Mouse (Mus musculus): ENCODE measurements at regions not wholly inside any gene's neighbourhood (a gene's known extent, or its start where the extent isn't known, plus 50 kb on each side); places are given as distances from the start of the nearest gene placed in this dataset.

DNA sequence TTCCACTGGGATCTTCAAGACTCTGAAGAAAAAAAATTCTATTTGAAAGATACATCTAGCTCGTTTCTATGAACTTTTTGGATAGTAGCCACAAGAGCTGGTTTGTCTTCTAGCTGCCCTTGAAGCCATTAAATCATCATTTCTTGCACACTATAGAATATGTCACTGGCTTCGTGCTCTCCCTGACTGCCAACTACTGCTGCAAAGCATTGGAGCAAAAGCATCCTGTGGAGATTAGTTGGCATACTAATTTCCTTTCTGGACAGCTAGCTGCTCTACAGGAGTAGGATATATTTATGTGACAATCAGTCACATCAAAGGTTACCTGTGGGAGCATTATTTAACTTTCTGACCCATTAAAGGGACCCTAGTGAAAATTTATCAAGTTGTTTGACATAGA lies 243.1 kb downstream of the Pdgfc start:
- DNase-seq (ENCODE audit: low read depth, low spot score) = no peak

DNA sequence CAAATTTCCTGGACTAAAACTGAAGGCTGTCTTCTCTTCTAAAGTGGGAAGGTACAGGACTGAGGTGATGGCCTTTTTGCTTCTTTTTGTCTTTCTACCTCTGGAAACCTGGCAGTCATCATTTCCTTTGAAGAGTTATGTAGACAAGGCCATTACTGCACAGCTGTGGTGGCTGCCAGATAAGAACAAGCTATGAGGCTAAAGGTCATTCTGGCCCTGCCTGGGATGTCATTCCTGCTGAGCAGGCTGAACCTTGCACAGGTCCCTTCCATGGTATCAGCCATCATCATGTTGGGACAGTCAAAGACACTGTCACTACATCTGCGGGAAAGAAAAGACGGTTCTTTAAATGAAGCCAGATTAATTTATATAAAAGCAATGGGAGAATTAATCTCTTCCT lies 253.5 kb downstream of the Pdgfc start:
- DNase-seq (ENCODE audit: low read depth, low spot score) = no peak

DNA sequence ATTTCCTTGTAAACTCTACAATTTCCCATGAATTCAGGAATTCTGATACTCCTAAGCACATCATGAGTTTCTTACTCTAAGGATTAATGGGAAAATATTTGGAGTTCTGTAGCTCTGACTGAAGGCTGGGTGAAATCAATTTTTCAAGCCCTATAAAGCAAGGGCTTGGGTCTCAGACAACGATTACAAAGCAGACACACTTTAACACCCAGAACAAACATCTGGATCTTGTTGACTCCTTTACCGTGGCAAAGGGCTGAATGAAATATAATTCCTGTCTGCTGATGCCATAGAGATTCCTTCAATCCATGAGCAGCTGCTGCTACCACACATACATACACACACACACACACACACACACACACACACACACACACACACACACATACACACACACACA lies 256.2 kb downstream of the Pdgfc start:
- DNase-seq (ENCODE audit: low read depth, low spot score) = no peak

DNA sequence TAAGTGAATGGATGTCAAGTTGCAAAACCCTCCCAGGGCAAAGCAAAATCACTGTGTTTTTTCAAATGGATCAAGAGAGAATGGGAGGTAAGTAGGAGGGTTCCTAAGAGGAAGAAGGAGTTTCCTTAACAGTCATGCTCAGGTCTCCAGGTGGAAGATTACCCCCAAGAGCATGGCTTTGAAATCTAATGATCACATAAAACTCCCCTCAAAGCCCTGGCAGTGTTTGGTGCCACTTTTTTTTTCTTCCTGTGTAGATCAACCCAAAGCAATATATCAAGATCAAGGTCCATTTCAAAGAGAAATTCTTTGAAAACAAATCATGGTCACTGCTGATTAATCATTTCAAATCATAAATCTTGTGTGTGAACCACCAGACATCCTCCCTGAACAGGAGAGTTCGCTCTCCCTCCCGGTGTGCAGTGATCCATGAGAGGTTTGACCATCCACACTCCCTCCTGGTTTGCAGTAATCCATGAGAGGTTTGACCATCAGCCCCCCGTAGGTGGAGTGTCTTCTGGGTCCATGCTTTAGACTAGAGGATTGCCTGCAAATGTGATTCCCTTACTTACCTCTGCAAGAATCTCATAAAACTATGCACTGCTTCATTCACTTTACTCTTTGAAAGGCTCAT lies 257.1 kb downstream of the Pdgfc start:
- peak; percentile 47 for DNase-seq (ENCODE audit: low read depth, low spot score)

DNA sequence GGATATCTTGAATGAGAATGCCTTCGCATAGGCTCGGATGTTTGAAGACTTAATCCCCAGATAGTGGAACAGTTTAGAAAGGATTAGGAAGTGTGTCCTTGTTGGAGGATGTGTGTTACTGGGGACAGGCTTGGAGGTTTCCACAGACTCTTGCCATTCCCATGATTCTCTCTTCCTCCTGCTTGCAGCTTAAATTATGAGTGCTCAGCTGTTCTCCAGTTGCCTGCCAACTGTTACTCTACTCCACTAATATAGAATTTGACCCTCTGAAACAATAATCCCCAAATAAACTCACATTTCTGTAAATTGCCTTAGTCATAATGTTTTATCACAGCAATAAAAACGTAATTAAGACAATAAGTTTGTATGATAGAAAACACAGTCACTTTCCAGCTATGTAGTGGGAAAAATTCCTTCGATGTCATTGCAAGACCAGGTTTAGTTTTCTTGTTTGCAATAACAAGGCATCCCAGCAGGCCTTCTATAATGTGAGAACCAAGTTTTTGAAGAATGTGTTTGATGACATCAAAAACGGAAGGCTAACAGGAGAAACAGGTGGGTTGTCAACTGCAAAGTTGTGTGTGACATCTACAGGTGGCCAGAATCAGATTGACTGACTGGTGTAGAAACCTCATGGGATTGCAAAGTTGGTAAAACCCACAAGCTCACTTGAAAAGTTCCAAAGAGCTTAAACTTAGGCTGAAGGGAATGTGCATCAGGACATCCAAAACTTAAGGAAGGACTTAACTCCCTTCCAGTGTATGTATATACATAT lies 268.0 kb downstream of the Pdgfc start:
- DNase-seq (ENCODE audit: low read depth, low spot score) = no peak

DNA sequence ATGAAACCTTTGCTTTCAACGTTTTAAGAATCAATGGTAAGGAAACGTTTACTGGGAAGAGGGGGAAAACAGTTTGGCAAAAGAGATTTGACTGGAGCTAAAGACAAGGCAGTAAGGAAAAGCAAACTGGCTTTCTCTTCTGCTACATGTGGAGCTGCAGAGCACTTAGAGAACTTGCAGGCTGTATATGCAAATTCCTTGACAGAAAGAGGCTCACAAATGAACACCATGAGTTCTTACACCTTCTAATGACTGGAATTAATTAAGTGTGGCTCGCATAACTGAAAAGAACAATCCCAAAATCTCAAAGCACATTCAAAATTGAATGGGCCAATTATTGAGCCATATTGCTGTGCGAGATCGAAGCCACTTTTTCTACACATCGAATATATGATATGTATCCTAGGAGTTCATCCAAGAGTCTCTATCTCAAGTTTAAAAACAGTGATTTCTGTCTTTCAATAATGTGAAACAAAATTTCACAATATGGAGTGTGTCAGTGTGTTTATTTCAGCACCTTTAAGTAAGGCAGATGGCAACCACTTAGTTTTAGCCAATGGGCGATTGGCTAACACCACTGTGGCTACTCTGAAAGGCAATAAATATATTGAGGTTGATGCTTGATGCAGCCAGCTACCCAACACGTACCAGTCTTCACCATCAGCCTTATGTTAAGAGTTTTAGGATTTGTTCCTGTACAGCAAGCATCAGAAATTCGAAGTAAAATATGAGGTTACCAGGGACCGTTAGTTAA lies 269.4 kb downstream of the Pdgfc start:
- DNase-seq (ENCODE audit: low read depth, low spot score) = no peak

DNA sequence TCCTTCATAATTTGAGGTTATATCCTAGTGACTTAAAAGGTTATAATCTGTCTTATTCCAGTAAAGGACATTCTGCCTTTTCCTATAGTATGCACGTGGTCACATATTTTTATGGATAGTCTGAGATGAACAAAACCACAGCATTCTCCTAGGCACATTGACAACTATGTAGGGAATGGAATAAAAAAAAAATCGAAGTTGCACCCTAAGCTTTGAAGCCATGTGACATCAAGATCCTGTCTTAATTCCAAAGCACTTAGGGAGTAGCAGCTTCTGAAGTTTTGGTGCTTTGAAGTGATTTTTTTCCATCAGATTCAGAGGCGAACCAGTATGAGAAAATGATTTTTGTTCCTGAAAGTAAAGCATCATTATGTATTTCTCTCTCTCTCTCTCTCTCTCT lies 290.6 kb downstream of the Pdgfc start:
- no peak for DNase-seq (ENCODE audit: low read depth, low spot score)

DNA sequence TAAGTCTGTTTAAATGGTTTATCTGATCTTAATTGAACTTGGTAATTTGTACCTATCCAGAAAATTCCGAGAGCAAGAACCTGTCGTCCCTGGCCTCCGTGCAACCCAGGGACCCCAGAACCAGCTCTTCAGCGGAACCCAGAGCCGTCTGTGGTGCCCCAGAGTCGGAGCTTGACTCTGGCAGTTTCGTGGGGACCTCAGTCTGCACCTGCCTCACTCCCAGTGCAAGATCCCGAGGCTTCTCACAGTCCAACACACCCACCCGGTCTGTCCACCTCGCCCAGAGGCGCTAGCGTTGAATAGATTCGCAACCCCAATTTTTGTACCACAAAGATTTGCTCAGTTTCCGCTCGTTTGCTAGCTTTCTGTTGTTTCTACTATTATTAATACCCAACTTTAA lies 315.5 kb downstream of the Pdgfc start:
- DNase-seq (ENCODE audit: low read depth, low spot score) = no peak

DNA sequence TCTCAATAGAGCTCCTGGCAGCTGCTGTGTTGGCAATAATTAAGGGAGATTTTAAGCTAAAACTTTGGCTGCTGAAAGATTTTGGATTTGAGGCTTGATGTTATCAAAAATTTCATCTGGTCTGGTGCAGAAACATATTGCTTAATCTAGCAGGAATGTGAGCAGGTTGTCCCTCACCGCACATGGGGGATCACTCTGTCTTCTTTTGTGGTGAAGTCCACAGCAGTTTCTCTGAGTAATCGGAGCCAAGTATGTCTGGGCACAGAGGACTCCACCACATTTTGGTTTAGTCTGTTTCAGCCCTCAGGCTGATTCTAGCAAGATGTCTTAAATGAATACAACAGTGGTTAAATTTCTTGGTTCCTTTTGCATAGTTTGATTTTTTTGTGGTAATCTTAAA lies 331.7 kb downstream of the Pdgfc start:
- no peak for DNase-seq (ENCODE audit: low read depth, low spot score)

DNA sequence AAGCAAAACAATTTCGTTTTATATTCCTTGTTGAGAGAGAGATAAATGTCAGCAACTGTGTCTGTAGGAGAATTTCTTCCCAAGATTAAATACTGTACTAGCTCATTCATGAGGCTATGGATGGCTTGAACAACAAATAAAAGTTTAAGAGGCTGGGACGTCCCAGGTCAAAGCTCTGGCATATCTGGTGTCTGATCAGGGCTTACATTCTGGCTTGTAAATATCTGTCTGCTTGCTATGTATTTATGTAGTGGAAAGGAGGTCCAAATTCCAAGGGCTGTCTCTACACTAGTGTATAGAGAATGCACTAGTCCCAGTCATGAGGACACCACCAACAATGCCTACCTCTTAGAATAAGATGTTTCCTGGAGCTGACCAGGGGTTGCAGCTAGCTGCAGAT lies 332.4 kb downstream of the Pdgfc start:
- no peak for DNase-seq (ENCODE audit: low read depth, low spot score)

DNA sequence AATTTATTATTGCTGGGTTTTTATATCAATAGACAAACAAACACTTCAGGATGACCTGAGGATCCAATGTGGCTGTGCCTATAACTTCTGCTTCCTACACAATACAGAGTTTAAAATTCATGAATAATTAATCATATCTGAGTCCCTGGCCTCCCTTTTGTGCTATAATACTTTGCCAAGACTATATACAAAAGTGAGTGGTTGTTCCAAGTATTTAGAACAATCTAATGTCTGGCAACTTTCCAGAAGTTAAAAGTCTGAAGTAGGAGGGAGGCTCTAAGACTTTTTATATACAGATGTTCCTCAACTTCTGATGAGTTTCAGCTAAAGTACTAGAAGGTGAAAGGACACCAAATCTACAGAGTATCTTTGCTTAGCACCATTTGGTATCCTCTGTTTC lies 333.5 kb downstream of the Pdgfc start:
- no peak for DNase-seq (ENCODE audit: low read depth, low spot score)

DNA sequence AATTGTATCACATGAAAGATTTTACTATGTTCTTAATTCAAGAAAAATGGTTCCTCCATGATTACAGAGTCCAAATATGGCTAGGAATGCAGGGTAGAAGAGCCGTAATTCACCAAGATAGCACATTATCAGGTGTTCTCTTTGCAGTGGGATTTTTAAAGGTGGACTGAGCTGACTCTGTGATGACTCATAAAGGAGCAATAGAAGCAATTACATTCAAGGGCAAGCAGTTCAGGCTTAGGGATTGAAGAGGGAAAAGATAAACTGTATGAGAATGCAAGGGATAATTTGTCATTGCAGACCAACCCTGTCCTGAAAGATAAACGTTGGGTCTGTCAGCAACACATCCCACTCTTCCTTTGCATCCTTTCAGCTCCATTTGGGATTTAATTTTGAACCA lies 339.8 kb downstream of the Pdgfc start:
- no peak for DNase-seq (ENCODE audit: low read depth, low spot score)

DNA sequence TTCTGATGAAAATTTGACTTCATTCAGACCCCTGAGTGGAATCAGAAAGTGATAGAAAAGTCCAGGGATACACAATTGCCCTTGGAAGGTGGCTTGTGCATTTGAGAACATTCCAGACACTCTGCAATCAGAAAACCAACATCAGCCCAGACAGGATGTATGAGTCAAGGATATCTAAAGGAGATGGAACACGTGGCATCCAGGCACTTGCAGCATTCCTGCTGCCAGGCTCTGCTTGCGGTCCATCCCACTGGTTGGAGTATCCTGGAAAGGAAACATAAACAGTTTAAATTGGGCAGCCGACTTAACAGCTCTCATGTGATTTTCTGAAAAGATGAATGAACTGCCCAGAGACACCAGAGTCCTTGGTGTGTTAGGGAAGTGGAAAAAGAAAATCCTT lies 341.2 kb downstream of the Pdgfc start:
- no peak for DNase-seq (ENCODE audit: low read depth, low spot score)

DNA sequence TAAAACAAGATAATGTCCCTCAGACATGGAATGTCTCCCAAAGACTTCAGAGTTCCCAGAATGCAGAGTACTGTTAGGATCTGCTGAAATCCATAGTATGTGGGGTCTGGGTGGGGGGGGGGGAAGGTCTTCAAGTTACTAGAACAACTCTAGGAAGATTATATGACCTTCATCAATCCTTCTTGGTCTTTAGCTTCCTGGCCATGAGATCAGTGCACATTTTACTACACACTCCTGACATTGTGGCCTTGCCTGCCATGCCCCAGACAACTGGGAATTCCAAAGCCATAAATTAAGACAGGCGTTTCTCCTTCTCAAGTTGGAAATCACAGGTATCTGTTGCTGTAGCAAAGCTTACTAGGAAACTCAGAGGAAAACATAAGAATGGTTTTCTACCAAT lies 343.1 kb downstream of the Pdgfc start:
- DNase-seq (ENCODE audit: low read depth, low spot score) = no peak

DNA sequence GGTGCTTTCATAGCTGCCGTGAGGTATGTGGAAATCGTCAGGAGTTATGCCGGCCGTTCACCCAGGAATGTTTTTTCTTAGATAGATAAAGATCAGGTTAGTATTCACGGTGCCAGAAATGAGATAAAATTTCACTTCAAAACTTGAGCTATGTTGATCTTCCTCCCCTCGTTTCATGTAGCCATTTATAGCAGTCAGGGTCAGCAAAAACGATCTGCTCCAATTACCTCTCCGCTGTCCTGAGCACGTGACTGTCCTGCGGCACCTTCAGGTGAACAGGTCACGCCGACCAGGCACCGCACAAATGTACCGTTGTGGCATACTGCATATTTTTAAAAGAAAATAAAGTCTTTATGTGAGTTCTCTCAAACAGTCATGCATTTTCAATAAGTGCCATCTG lies 350.7 kb downstream of the Pdgfc start:
- DNase-seq (ENCODE audit: low read depth, low spot score) = no peak

DNA sequence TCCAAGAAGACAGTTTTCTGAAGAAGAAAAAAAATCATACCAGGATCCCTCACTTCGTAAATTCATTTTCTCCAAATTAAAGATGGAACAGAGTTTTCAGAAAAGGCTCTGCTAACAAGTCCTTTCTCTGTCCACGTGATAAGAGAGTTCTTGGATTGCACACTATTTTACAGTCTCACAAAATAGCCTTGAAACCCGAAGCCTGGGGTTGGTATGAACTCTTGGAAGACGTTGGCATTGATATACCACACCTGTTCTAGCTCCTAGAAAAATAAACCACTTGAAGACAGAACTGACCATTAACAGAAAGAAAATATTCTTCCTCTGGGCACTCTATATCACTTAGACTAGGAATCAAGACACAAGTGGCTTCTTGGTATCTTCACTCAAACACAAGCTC lies 351.4 kb downstream of the Pdgfc start:
- DNase-seq (ENCODE audit: low read depth, low spot score) = no peak

DNA sequence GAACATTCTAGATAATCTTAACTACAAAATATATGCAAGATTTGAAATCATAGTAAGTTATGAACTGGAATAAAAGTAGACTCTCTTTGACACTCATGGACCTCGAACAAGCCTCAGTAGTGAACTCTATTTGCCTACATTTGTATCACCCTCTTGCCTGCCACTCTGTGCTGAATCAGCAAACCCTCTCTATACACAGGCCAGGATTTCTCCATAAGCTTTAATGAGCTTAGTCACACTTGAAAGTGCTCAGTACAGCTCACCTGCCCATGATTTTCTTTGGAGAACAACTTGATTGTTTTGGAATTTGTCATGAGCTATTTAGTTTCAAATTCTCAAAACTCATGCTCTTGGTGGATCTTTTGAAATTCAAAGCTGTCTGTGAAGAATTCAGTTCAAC lies 361.0 kb downstream of the Pdgfc start:
- no peak for DNase-seq (ENCODE audit: low read depth, low spot score)

DNA sequence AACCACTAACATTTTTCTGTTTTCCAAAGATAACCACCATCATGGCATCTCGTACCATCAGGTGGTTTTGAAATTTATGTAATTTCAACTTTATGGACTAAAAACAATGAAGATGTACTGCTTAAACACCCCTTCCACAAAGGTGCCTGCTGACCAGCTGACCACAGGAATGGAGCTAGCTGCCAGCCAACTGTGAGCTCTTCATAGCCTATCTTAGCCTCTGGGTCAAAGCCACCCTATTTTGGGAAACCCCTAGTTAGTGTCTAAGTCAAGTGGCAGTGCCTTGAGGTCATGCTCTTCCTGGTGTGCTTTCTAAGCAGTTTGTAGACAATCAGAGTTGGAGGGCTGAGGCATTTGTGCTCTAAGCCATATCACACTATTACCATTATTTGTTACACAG lies 364.8 kb downstream of the Pdgfc start:
- no peak for DNase-seq (ENCODE audit: low read depth, low spot score)

DNA sequence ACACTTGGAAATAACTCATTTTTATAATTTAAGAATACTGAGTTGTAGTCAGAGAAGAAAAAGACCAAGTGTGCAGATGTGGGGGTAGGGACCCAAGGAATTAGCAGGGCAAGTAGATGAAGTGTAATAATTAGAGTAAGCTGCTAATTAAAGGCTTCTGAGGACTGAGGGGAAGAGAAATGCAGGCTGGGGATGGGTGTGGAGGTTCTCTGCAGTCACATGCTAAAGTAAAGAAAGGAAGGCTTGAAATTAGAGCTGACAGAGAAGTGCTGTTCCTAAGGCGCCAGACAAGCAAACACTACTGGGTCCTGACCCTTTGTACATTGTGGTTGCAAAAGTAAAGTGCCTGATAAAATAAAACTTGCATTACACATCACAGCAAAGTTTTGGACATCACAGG lies 372.7 kb downstream of the Pdgfc start:
- DNase-seq (ENCODE audit: low read depth, low spot score) = no peak

DNA sequence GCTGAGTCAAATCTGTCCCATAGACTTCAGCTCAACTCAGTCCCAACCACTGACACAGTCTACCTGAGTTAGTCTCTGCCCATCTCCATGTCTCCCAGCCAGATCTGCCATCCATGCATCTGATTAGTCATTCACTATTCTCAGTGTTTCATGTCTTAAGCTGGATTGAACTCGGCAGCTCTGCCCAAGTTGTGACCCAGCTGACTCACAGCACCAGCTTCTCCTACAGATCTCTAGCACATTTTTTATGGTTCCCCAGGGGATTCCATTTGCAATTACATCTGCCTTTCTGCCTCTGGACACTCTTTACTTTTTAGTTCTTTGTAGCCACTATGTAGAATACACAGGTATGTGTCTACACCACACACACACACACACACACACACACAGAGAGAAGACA lies 385.7 kb downstream of the Pdgfc start:
- DNase-seq (ENCODE audit: low read depth, low spot score) = no peak

DNA sequence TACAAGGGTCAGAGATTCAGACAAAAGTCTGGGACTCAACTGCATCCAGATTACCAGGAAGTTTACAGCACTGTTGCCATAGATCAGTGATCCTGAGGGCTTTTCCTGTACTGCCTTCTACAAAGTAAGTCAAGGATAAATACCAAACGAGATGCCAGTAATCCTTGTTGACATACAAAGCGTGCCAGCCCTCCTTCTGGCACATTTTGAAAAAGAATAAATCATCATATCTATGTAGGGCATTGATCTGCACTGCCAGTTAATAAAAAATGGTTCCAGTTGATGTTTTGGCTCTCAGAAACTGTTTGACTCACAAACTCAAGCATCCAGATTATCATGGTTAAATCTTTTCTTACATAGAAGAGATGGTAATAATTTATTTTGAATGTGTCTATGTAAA lies 390.5 kb downstream of the Pdgfc start:
- DNase-seq (ENCODE audit: low read depth, low spot score) = no peak

All from ZHBTc4 (cell line).